Mouse (Mus musculus): ENCODE data around the gene Hnrnpul2. TPM values are rescaled to one million over a fixed set of nuclear protein-coding genes. Genes with fewer than 3 reads are reported as not detected.
A peak's percentile ranks its signal among the peaks of the same experiment; 100 is the strongest.
"Not testable (repeated sequence)": the region's sequence is repeated elsewhere in the genome, so short reads cannot be mapped to it uniquely, and the experiment has no call there.

The Hnrnpul2 gene
- total RNA-seq, 1 experiment from 2014 or later = 101 TPM

- ATAC-seq (replicated peaks; ENCODE audit: insufficient number of reproducible peaks, low FRiP score, low TSS enrichment, poor library complexity, severe bottlenecking) = no peak
Observed at GRCm38 (mm10) chr19:8842961-8843360, 23.2 kb downstream of the Hnrnpul2 start.

- 0 out of 2 replicates have a peak, but pooled peaks have one; percentile 15 for ATAC-seq (replicated peaks; ENCODE audit: insufficient number of reproducible peaks, low FRiP score, low TSS enrichment, poor library complexity, severe bottlenecking)
Observed at GRCm38 (mm10) chr19:8844371-8845129, 24.7 kb downstream of the Hnrnpul2 start.

- no peak for ATAC-seq (replicated peaks; ENCODE audit: insufficient number of reproducible peaks, low FRiP score, low TSS enrichment, poor library complexity, severe bottlenecking)
Observed at GRCm38 (mm10) chr19:8848356-8848755, 28.5 kb downstream of the Hnrnpul2 start.

- no peak for ATAC-seq (replicated peaks; ENCODE audit: insufficient number of reproducible peaks, low FRiP score, low TSS enrichment, poor library complexity, severe bottlenecking)
Observed at GRCm38 (mm10) chr19:8850402-8850901, 30.6 kb downstream of the Hnrnpul2 start, which contains the start of gene Lrrn4cl. Gene Lrrn4cl (plus strand): TSS chr19:8850768.

- no peak for ATAC-seq (replicated peaks; ENCODE audit: insufficient number of reproducible peaks, low FRiP score, low TSS enrichment, poor library complexity, severe bottlenecking)
Observed at GRCm38 (mm10) chr19:8851639-8852038, 31.8 kb downstream of the Hnrnpul2 start.

GRCm38 (mm10) chr19:8852236-8852928, 32.6 kb downstream of the Hnrnpul2 start:
- no peak for ATAC-seq (replicated peaks; ENCODE audit: insufficient number of reproducible peaks, low FRiP score, low TSS enrichment, poor library complexity, severe bottlenecking)

GRCm38 (mm10) chr19:8853117-8853516, 33.3 kb downstream of the Hnrnpul2 start:
- no peak for ATAC-seq (replicated peaks; ENCODE audit: insufficient number of reproducible peaks, low FRiP score, low TSS enrichment, poor library complexity, severe bottlenecking)

- ATAC-seq (replicated peaks; ENCODE audit: insufficient number of reproducible peaks, low FRiP score, low TSS enrichment, poor library complexity, severe bottlenecking) = no peak
Observed at GRCm38 (mm10) chr19:8857689-8858088, 37.9 kb downstream of the Hnrnpul2 start.

- ATAC-seq (replicated peaks; ENCODE audit: insufficient number of reproducible peaks, low FRiP score, low TSS enrichment, poor library complexity, severe bottlenecking) = no peak
Observed at GRCm38 (mm10) chr19:8859018-8859417, 39.2 kb downstream of the Hnrnpul2 start.

GRCm38 (mm10) chr19:8864265-8864664, 44.5 kb downstream of the Hnrnpul2 start:
- ATAC-seq (replicated peaks; ENCODE audit: insufficient number of reproducible peaks, low FRiP score, low TSS enrichment, poor library complexity, severe bottlenecking) = no peak

GRCm38 (mm10) chr19:8870381-8870780, 50.6 kb downstream of the Hnrnpul2 start:
- ATAC-seq (replicated peaks; ENCODE audit: insufficient number of reproducible peaks, low FRiP score, low TSS enrichment, poor library complexity, severe bottlenecking) = not testable (repeated sequence)

- no peak for ATAC-seq (replicated peaks; ENCODE audit: insufficient number of reproducible peaks, low FRiP score, low TSS enrichment, poor library complexity, severe bottlenecking)
Observed at GRCm38 (mm10) chr19:8870838-8871237, 51.0 kb downstream of the Hnrnpul2 start.

- ATAC-seq (replicated peaks; ENCODE audit: insufficient number of reproducible peaks, low FRiP score, low TSS enrichment, poor library complexity, severe bottlenecking) = peak; percentile 100
Observed at GRCm38 (mm10) chr19:8871267-8872186, 51.7 kb downstream of the Hnrnpul2 start, which contains the start of gene Ubxn1. Gene Ubxn1 (plus strand): TSS chr19:8871496.

- ATAC-seq (replicated peaks; ENCODE audit: insufficient number of reproducible peaks, low FRiP score, low TSS enrichment, poor library complexity, severe bottlenecking) = no peak
Observed at GRCm38 (mm10) chr19:8872266-8872840, 52.5 kb downstream of the Hnrnpul2 start.

- no peak for ATAC-seq (replicated peaks; ENCODE audit: insufficient number of reproducible peaks, low FRiP score, low TSS enrichment, poor library complexity, severe bottlenecking)
Observed at GRCm38 (mm10) chr19:8875031-8875430, 55.2 kb downstream of the Hnrnpul2 start.

- peak; percentile 98 for ATAC-seq (replicated peaks; ENCODE audit: insufficient number of reproducible peaks, low FRiP score, low TSS enrichment, poor library complexity, severe bottlenecking)
Observed at GRCm38 (mm10) chr19:8880311-8881033, 60.7 kb downstream of the Hnrnpul2 start, which contains the start of gene Uqcc3. Gene Uqcc3 (minus strand): TSS chr19:8880923.

GRCm38 (mm10) chr19:8881034-8881392, 61.2 kb downstream of the Hnrnpul2 start:
- ATAC-seq (replicated peaks; ENCODE audit: insufficient number of reproducible peaks, low FRiP score, low TSS enrichment, poor library complexity, severe bottlenecking) = no peak

- no peak for ATAC-seq (replicated peaks; ENCODE audit: insufficient number of reproducible peaks, low FRiP score, low TSS enrichment, poor library complexity, severe bottlenecking)
Observed at GRCm38 (mm10) chr19:8883616-8884015, 63.8 kb downstream of the Hnrnpul2 start, which contains the start of the genes Lbhd1 and Gm49403. Gene Lbhd1 (plus strand): TSS chr19:8883732. Gene Gm49403 (plus strand): TSS chr19:8883930.

Measured in monocyte, adult 5-6 weeks (primary cell).